ENCODE assay signal across 14 mouse cellular contexts in the genomic region with DNA sequence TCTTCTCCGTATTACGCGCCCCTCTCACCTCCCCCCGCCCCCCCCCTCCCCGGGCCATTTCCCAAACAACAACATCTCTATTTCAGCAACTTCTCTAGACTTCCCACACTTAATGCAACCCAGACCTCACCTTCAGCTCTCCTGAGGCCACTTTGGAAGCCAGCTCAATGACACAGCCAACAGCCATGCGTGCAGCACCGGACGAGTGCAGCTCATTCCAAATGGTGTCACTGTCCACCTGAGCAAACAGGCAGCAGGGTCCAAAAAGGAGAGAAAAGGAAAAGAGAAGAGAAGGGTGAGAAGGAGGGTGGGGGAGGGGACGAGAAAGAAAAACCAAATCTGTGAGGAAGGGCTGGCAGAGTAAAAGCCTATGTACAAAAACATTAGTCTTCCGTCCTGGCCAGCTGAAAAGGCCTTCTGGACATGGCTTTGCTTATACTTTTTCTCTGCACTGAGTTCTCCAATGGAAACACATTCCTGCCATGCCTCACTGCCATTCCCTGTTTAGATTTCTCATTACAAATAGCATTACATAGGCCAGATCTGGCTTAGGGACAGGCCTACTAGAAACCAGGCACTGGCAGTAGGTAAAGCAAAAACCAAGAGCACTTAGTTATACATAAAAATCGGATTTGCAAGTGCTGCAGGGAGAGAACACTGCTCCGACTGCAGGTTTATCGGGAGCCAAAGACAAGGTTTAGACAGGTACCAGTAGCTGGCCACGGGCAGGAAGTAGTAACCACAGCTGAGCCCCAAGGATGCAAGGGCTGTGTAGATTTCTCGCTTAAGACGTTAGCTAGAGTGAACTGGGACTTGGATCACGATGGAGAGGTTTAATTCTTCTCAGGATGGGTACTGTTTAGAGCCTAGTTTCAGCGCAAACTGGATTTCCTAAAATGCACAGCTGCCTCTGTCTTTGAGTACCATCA.
DNase-seq lines count a peak whose midpoint lies in the region; ATAC-seq and TF ChIP-seq lines count a peak whose summit lies in the region.
"Had no signal": no experiment of that assay in that cellular context is flagged by ENCODE, and none has a peak within 500 bp of the region (broad histone marks: within the 10 kb centered on the region; RNA-seq: fewer than 3 reads in every experiment).

No protein-coding gene starts in this region.

- H3K9me3 ChIP-seq in kidney, embryonic 15.5 days (replicated peaks), result no peaks in the 10 kb centered on the region
- no peaks in the 10 kb centered on the region for H3K9me3 ChIP-seq in embryonic facial prominence, embryonic 10.5 days
- no peaks in the 10 kb centered on the region for H3K9me3 ChIP-seq in limb, embryonic 14.5 days (ENCODE audit: control insufficient read depth, low read length)
- H3K9me3 ChIP-seq: heart, embryonic 13.5 days; intestine, embryonic 15.5 days had no signal

- DNase-seq in kidney, postnatal 36 days, result no peak
- DNase-seq in embryonic facial prominence, embryonic 10.5 days (ENCODE audit: low spot score), result peak; percentile 63
- peak; percentile 24 for DNase-seq in limb, embryonic 14.5 days (ENCODE audit: low spot score)
- DNase-seq in thymus, postnatal 36 days, result peak; percentile 19 to 20
- DNase-seq in left cerebral cortex, adult 11 months (ENCODE audit: low spot score), result no peak
- no peak for DNase-seq in adrenal gland, adult 8-10 months
- no peak for DNase-seq in urinary bladder, postnatal 25 days (ENCODE audit: low spot score)
- DNase-seq: liver; lung, postnatal 10 days; right cerebral cortex, postnatal 14 days had no signal

- H3K36me3 ChIP-seq in kidney, embryonic 15.5 days, result no peaks in the 10 kb centered on the region
- H3K36me3 ChIP-seq in embryonic facial prominence, embryonic 10.5 days (replicated peaks), result no peaks in the 10 kb centered on the region
- H3K36me3 ChIP-seq in limb, embryonic 14.5 days (ENCODE audit: control insufficient read depth, insufficient read depth, low read length), result no peaks in the 10 kb centered on the region
- H3K36me3 ChIP-seq: heart, embryonic 13.5 days; intestine, embryonic 15.5 days had no signal

- 0 out of 2 replicates have a peak, but pooled peaks have one; percentile 25 for ATAC-seq in kidney, embryonic 15.5 days (replicated peaks; ENCODE audit: low FRiP score)
- no peak for ATAC-seq in limb, embryonic 14.5 days (ENCODE audit: low FRiP score, low read depth)
- ATAC-seq: intestine, embryonic 15.5 days had no signal

- H3K4me3 ChIP-seq in kidney, embryonic 15.5 days (replicated peaks), result no peak overlapping the region
- H3K4me3 ChIP-seq in embryonic facial prominence, embryonic 10.5 days, result peak overlapping the region; percentile 8; the same call in 1 of the 2 replicates
- no peak overlapping the region for H3K4me3 ChIP-seq in limb, embryonic 14.5 days (replicated peaks; ENCODE audit: low read length)
- H3K4me3 ChIP-seq: heart, embryonic 13.5 days; intestine, embryonic 15.5 days had no signal

- H3K4me1 ChIP-seq in kidney, embryonic 15.5 days, result peaks cover 10% of the 10 kb centered on the region; the same call in 1 of the 2 replicates
- peaks cover 19% of the 10 kb centered on the region for H3K4me1 ChIP-seq in embryonic facial prominence, embryonic 10.5 days
- H3K4me1 ChIP-seq in limb, embryonic 14.5 days (ENCODE audit: control insufficient read depth, insufficient read depth, low read length), result peaks cover 11% of the 10 kb centered on the region
- H3K4me1 ChIP-seq: intestine, embryonic 15.5 days had no signal

- no peak overlapping the region for H3K4me2 ChIP-seq in kidney, embryonic 15.5 days
- 0 out of 2 replicates have a peak overlapping the region, but pooled peaks have one; percentile 8 for H3K4me2 ChIP-seq in limb, embryonic 14.5 days (replicated peaks; ENCODE audit: low read depth, low read length, severe bottlenecking)
- H3K4me2 ChIP-seq: heart, embryonic 13.5 days; intestine, embryonic 15.5 days had no signal

- WGBS in kidney, embryonic 15.5 days, result 72% methylated on average over 18 of the region's 18 CpGs
- WGBS in embryonic facial prominence, embryonic 10.5 days, result 63% methylated on average over 18 of the region's 18 CpGs
- WGBS in limb, embryonic 14.5 days, result 58% methylated on average over 18 of the region's 18 CpGs

- H3K9ac ChIP-seq in kidney, embryonic 15.5 days, result no peak overlapping the region
- H3K9ac ChIP-seq in limb, embryonic 14.5 days (ENCODE audit: low read depth, low read length, severe bottlenecking), result no peak overlapping the region
- H3K9ac ChIP-seq: heart, embryonic 13.5 days; intestine, embryonic 15.5 days had no signal

- no peaks in the 10 kb centered on the region for H3K27me3 ChIP-seq in kidney, embryonic 15.5 days
- no peaks in the 10 kb centered on the region for H3K27me3 ChIP-seq in embryonic facial prominence, embryonic 10.5 days (replicated peaks; ENCODE audit: low read depth, poor library complexity, severe bottlenecking)
- no peaks in the 10 kb centered on the region for H3K27me3 ChIP-seq in limb, embryonic 14.5 days (ENCODE audit: control insufficient read depth, insufficient read depth, low read length)
- H3K27me3 ChIP-seq: CH12.LX; heart, embryonic 13.5 days; intestine, embryonic 15.5 days had no signal

- H3K27ac ChIP-seq in kidney, embryonic 15.5 days, result no peak overlapping the region
- H3K27ac ChIP-seq in embryonic facial prominence, embryonic 10.5 days (replicated peaks), result peak overlapping the region; percentile 75
- 0 out of 2 replicates have a peak overlapping the region, but pooled peaks have one; percentile 15 for H3K27ac ChIP-seq in limb, embryonic 14.5 days (replicated peaks; ENCODE audit: low read depth, low read length)
- H3K27ac ChIP-seq: heart, embryonic 13.5 days; intestine, embryonic 15.5 days had no signal

- TF ChIP-seq POLR2A in limb, embryonic 14.5 days (IDR thresholded peaks at IDR 0.05; ENCODE audit: borderline replicate concordance, extremely low read depth, insufficient read depth, insufficient read length), result no peak

Comparison
In these comparisons a context has a peak if more than half of its experiments do, and no peak if none do; other contexts are left out.
1. DNase-seq: peak in embryonic facial prominence, embryonic 10.5 days (single experiment), limb, embryonic 14.5 days (single experiment) and thymus, postnatal 36 days (2 of 2); none in kidney, postnatal 36 days (0 of 2), left cerebral cortex, adult 11 months (single experiment), adrenal gland, adult 8-10 months (single experiment) and urinary bladder, postnatal 25 days (single experiment).